In the genomic region with DNA sequence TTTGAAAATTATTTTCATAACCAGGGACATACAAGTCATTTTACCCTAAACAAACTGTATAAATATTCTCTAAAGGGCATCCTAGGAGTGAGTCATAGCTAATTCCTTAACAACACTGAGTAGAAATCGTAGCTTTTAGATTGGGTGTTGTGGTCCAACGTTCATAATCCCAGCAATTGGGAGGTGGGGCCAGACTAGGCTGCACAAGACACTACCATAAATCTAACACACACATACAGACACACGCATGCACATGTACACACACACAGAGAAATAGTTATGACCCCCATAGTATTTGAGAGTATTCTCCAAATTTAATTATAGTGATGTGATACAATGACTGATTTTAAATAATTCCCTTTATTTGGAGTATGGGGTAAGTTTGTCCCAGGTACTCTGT, we compare ENCODE assay signal across 27 mouse cellular contexts.
DNase-seq lines count a peak whose midpoint lies in the region; ATAC-seq and TF ChIP-seq lines count a peak whose summit lies in the region.
"Had no signal": no experiment of that assay in that cellular context is flagged by ENCODE, and none has a peak within 500 bp of the region (broad histone marks: within the 10 kb centered on the region; RNA-seq: fewer than 3 reads in every experiment).

No protein-coding gene starts in this region.

- no peak for TF ChIP-seq EP300 in liver, postnatal 0 days (IDR thresholded peaks at IDR 0.05; ENCODE audit: low read depth)

- DNase-seq in liver, embryonic 11.5 days (ENCODE audit: low spot score), result no peak
- no peak for DNase-seq in liver, postnatal 0 days
- DNase-seq in 416B (ENCODE audit: low read depth) (peak; percentile 18), MEL-GATA-1-ER (ENCODE audit: extremely low read depth, low read depth) (peak; percentile 47)
- no peak for DNase-seq in liver, embryonic 13.5 days
- DNase-seq in urinary bladder, postnatal 25 days (ENCODE audit: low spot score), result no peak
- DNase-seq in heart, embryonic 10.5 days (ENCODE audit: low spot score), result no peak
- DNase-seq: adrenal gland, postnatal 10 days; adrenal gland, postnatal 36 days; B cell, adult 2 months; cerebellum, adult 11-12 months; cerebellum, adult 8-10 months; cerebellum, postnatal 10 days; cerebellum, postnatal 36 days; forebrain, postnatal 0 days; gastrocnemius, postnatal 25 days; heart, adult 18-20 months; heart, postnatal 14 days; heart, postnatal 4 days had no signal

- no peak overlapping the region for H3K4me3 ChIP-seq in liver, embryonic 11.5 days (ENCODE audit: low read depth, low read length)
- no peak overlapping the region for H3K4me3 ChIP-seq in liver, postnatal 0 days (ENCODE audit: low read depth, low read length)
- H3K4me3 ChIP-seq in liver, embryonic 13.5 days (replicated peaks), result no peak overlapping the region
- no peak overlapping the region for H3K4me3 ChIP-seq in intestine, postnatal 0 days (ENCODE audit: low read depth, low read length)
- no peak overlapping the region for H3K4me3 ChIP-seq in heart, embryonic 10.5 days
- H3K4me3 ChIP-seq: forebrain, embryonic 10.5 days; heart, embryonic 13.5 days had no signal

- peak; percentile 37 for ATAC-seq in liver, embryonic 11.5 days (replicated peaks; ENCODE audit: low FRiP score)
- no peak; the same call in 1 of the 2 replicates for ATAC-seq in liver, postnatal 0 days
- ATAC-seq in liver, embryonic 13.5 days (ENCODE audit: low read depth), result peak; percentile 47
- no peak for ATAC-seq in intestine, postnatal 0 days
- ATAC-seq: forebrain, embryonic 14.5 days; forebrain, postnatal 0 days; hindbrain, postnatal 0 days; Patski had no signal

- no peak overlapping the region; the same call in 1 of the 2 replicates for H3K4me2 ChIP-seq in liver, embryonic 11.5 days
- no peak overlapping the region for H3K4me2 ChIP-seq in liver, postnatal 0 days (ENCODE audit: low read depth, low read length)
- no peak overlapping the region for H3K4me2 ChIP-seq in liver, embryonic 13.5 days
- H3K4me2 ChIP-seq in intestine, postnatal 0 days (replicated peaks; ENCODE audit: low read depth), result no peak overlapping the region
- H3K4me2 ChIP-seq: heart, embryonic 13.5 days; hindbrain, embryonic 14.5 days had no signal

- no peaks in the 10 kb centered on the region for H3K27me3 ChIP-seq in liver, embryonic 11.5 days (replicated peaks; ENCODE audit: control insufficient read depth, insufficient read depth, low read length)
- no peaks in the 10 kb centered on the region for H3K27me3 ChIP-seq in liver, postnatal 0 days (ENCODE audit: insufficient read depth, low read length)
- no peaks in the 10 kb centered on the region for H3K27me3 ChIP-seq in liver, embryonic 13.5 days
- no peaks in the 10 kb centered on the region for H3K27me3 ChIP-seq in intestine, postnatal 0 days (replicated peaks; ENCODE audit: control insufficient read depth, insufficient read depth, low read length)
- H3K27me3 ChIP-seq in heart, embryonic 10.5 days (ENCODE audit: insufficient read depth, poor library complexity, severe bottlenecking), result no peaks in the 10 kb centered on the region
- H3K27me3 ChIP-seq: CH12.LX; heart, embryonic 13.5 days had no signal

- peaks cover 25% of the 10 kb centered on the region for H3K4me1 ChIP-seq in liver, embryonic 11.5 days (replicated peaks; ENCODE audit: control insufficient read depth, insufficient read depth, low read length)
- H3K4me1 ChIP-seq in liver, postnatal 0 days (ENCODE audit: insufficient read depth), result no peaks in the 10 kb centered on the region
- peaks cover 41% of the 10 kb centered on the region for H3K4me1 ChIP-seq in liver, embryonic 13.5 days (replicated peaks)
- no peaks in the 10 kb centered on the region for H3K4me1 ChIP-seq in intestine, postnatal 0 days (replicated peaks; ENCODE audit: control insufficient read depth, insufficient read depth, low read length)
- peaks cover 38% of the 10 kb centered on the region for H3K4me1 ChIP-seq in heart, embryonic 10.5 days

- H3K36me3 ChIP-seq in liver, embryonic 11.5 days (ENCODE audit: control insufficient read depth, insufficient read depth, low read length), result no peaks in the 10 kb centered on the region
- no peaks in the 10 kb centered on the region for H3K36me3 ChIP-seq in liver, postnatal 0 days (replicated peaks; ENCODE audit: insufficient read depth, low read length)
- H3K36me3 ChIP-seq in liver, embryonic 13.5 days, result no peaks in the 10 kb centered on the region
- no peaks in the 10 kb centered on the region for H3K36me3 ChIP-seq in intestine, postnatal 0 days (ENCODE audit: control insufficient read depth, insufficient read depth)
- H3K36me3 ChIP-seq in heart, embryonic 10.5 days, result no peaks in the 10 kb centered on the region
- H3K36me3 ChIP-seq: forebrain, embryonic 10.5 days; heart, embryonic 13.5 days had no signal

- H3K9me3 ChIP-seq in liver, embryonic 11.5 days (ENCODE audit: control insufficient read depth, low read length), result no peaks in the 10 kb centered on the region
- H3K9me3 ChIP-seq in liver, postnatal 0 days (ENCODE audit: low read length), result no peaks in the 10 kb centered on the region
- no peaks in the 10 kb centered on the region for H3K9me3 ChIP-seq in liver, embryonic 13.5 days (replicated peaks)
- no peaks in the 10 kb centered on the region for H3K9me3 ChIP-seq in intestine, postnatal 0 days (ENCODE audit: control insufficient read depth)
- H3K9me3 ChIP-seq in heart, embryonic 10.5 days, result no peaks in the 10 kb centered on the region
- H3K9me3 ChIP-seq: forebrain, embryonic 10.5 days; heart, embryonic 13.5 days had no signal

- no peak for TF ChIP-seq CTCF in liver, postnatal 0 days (IDR thresholded peaks at IDR 0.05; ENCODE audit: low read depth)
- no peak for TF ChIP-seq CTCF in intestine, postnatal 0 days (IDR thresholded peaks at IDR 0.05; ENCODE audit: low read depth)

- no peak overlapping the region for H3K9ac ChIP-seq in liver, embryonic 11.5 days (ENCODE audit: low read depth, low read length)
- H3K9ac ChIP-seq in liver, postnatal 0 days (replicated peaks), result no peak overlapping the region
- no peak overlapping the region for H3K9ac ChIP-seq in liver, embryonic 13.5 days
- H3K9ac ChIP-seq in intestine, postnatal 0 days (ENCODE audit: low read depth, low read length), result no peak overlapping the region
- H3K9ac ChIP-seq: forebrain, postnatal 0 days; heart, embryonic 13.5 days; hindbrain, embryonic 14.5 days had no signal

- peak overlapping the region; percentile 68; the same call in 1 of the 2 replicates for H3K27ac ChIP-seq in liver, embryonic 11.5 days (ENCODE audit: low read depth, low read length)
- no peak overlapping the region for H3K27ac ChIP-seq in liver, postnatal 0 days (ENCODE audit: low read depth)
- peak overlapping the region; percentile 77 for H3K27ac ChIP-seq in liver, embryonic 13.5 days
- no peak overlapping the region for H3K27ac ChIP-seq in intestine, postnatal 0 days (ENCODE audit: low read depth, low read length)
- no peak overlapping the region for H3K27ac ChIP-seq in heart, embryonic 10.5 days
- H3K27ac ChIP-seq: forebrain, embryonic 10.5 days; hindbrain, embryonic 14.5 days; hindbrain, postnatal 0 days had no signal

- WGBS in liver, embryonic 11.5 days, result 59% methylated on average over 3 of the region's 3 CpGs
- 39% methylated on average over 3 of the region's 3 CpGs for WGBS in liver, postnatal 0 days (ENCODE audit: insufficient replicate concordance)
- 20% methylated on average over 3 of the region's 3 CpGs for WGBS in liver, embryonic 13.5 days (ENCODE audit: insufficient replicate concordance)
- 68% methylated on average over 3 of the region's 3 CpGs for WGBS in intestine, postnatal 0 days
- 91% methylated on average over 3 of the region's 3 CpGs for WGBS in heart, embryonic 10.5 days

Comparison
In these comparisons a context has a peak if more than half of its experiments do, and no peak if none do; other contexts are left out.
1. ATAC-seq: peak in liver, embryonic 11.5 days (single experiment) and liver, embryonic 13.5 days (single experiment); none in liver, postnatal 0 days (single experiment) and intestine, postnatal 0 days (single experiment).
2. H3K27ac ChIP-seq: peak in liver, embryonic 11.5 days (single experiment) and liver, embryonic 13.5 days (single experiment); none in liver, postnatal 0 days (single experiment), intestine, postnatal 0 days (single experiment) and heart, embryonic 10.5 days (single experiment).
3. DNase-seq: peak in 416B (single experiment) and MEL-GATA-1-ER (single experiment); none in liver, embryonic 11.5 days (single experiment), liver, postnatal 0 days (single experiment), liver, embryonic 13.5 days (single experiment), urinary bladder, postnatal 25 days (single experiment) and heart, embryonic 10.5 days (single experiment).